Mouse (Mus musculus): ENCODE measurements around the gene Robo2. TPM values are rescaled to one million over a fixed set of nuclear protein-coding genes. Genes with fewer than 3 reads are reported as not detected.

The Robo2 gene
- polyA plus RNA-seq, 1 experiment from 2014 or later: 3.6 TPM

GRCm38 (mm10) chr16:73991212-73991611 lies 420.4 kb downstream of the Robo2 start:
- no peak overlapping the region for H3K4me2 ChIP-seq (ENCODE audit: low read depth, low read length)
- WGBS (ENCODE audit: insufficient replicate concordance): 61% methylated on average over 6 of the region's 6 CpGs
- no peak for ATAC-seq (ENCODE audit: low read depth)

GRCm38 (mm10) chr16:73969573-73969972 lies 442.1 kb downstream of the Robo2 start:
- no peaks in the 10 kb centered on the region for H3K9me3 ChIP-seq (replicated peaks; ENCODE audit: control insufficient read depth, low read length)
- H3K27me3 ChIP-seq (ENCODE audit: control insufficient read depth, insufficient read depth, low read depth, low read length): no peaks in the 10 kb centered on the region
- WGBS (ENCODE audit: insufficient replicate concordance): 72% methylated on average over 7 of the region's 7 CpGs
- no peak for ATAC-seq (ENCODE audit: low read depth)
- H3K9ac ChIP-seq (ENCODE audit: low read depth, low read length): no peak overlapping the region
- no peak overlapping the region for H3K4me3 ChIP-seq (ENCODE audit: low read depth, low read length)
- H3K4me1 ChIP-seq (ENCODE audit: control insufficient read depth, low read depth, low read length): no peaks in the 10 kb centered on the region
- no peak overlapping the region for H3K4me2 ChIP-seq (ENCODE audit: low read depth, low read length)
- no peak overlapping the region for H3K27ac ChIP-seq (ENCODE audit: low read length)
- no peaks in the 10 kb centered on the region for H3K36me3 ChIP-seq (ENCODE audit: control insufficient read depth, insufficient read depth)

More at GRCm38 (mm10) chr16:73991212-73991611, 420.4 kb downstream of the Robo2 start:
- H3K27ac ChIP-seq (ENCODE audit: low read length): no peak overlapping the region
- no peaks in the 10 kb centered on the region for H3K27me3 ChIP-seq (ENCODE audit: control insufficient read depth, insufficient read depth, low read depth, low read length)
- no peak overlapping the region for H3K4me3 ChIP-seq (ENCODE audit: low read depth, low read length)
- H3K9ac ChIP-seq (ENCODE audit: low read depth, low read length): no peak overlapping the region
- no peaks in the 10 kb centered on the region for H3K9me3 ChIP-seq (replicated peaks; ENCODE audit: control insufficient read depth, low read length)
- H3K4me1 ChIP-seq (ENCODE audit: control insufficient read depth, low read depth, low read length): no peaks in the 10 kb centered on the region
- H3K36me3 ChIP-seq (ENCODE audit: control insufficient read depth, insufficient read depth): no peaks in the 10 kb centered on the region

GRCm38 (mm10) chr16:73964366-73964926 lies 447.2 kb downstream of the Robo2 start:
- ATAC-seq (ENCODE audit: low read depth): no peak
- Histone ChIP-seq H3K27ac (ENCODE audit: low read length) (no peak overlapping the region), H3K36me3 (ENCODE audit: control insufficient read depth, insufficient read depth) (no peaks in the 10 kb centered on the region), H3K4me2 (ENCODE audit: low read depth, low read length) (no peak overlapping the region), H3K9ac (ENCODE audit: low read depth, low read length) (no peak overlapping the region), H3K9me3 (replicated peaks; ENCODE audit: control insufficient read depth, low read length) (no peaks in the 10 kb centered on the region), H3K27me3 (ENCODE audit: control insufficient read depth, insufficient read depth, low read depth, low read length) (no peaks in the 10 kb centered on the region), H3K4me3 (ENCODE audit: low read depth, low read length) (no peak overlapping the region), H3K4me1 (ENCODE audit: control insufficient read depth, low read depth, low read length) (no peaks in the 10 kb centered on the region)
- 69% methylated on average over 5 of the region's 5 CpGs for WGBS (ENCODE audit: insufficient replicate concordance)

- no peak overlapping the region for H3K27ac ChIP-seq (ENCODE audit: low read length)
- no peaks in the 10 kb centered on the region for H3K36me3 ChIP-seq (ENCODE audit: control insufficient read depth, insufficient read depth)
- no peaks in the 10 kb centered on the region for H3K27me3 ChIP-seq (ENCODE audit: control insufficient read depth, insufficient read depth, low read depth, low read length)
- no peak overlapping the region for H3K4me2 ChIP-seq (ENCODE audit: low read depth, low read length)
- H3K4me3 ChIP-seq (ENCODE audit: low read depth, low read length): no peak overlapping the region
- H3K9ac ChIP-seq (ENCODE audit: low read depth, low read length): no peak overlapping the region
- WGBS (ENCODE audit: insufficient replicate concordance): 67% methylated on average over 6 of the region's 6 CpGs
- H3K4me1 ChIP-seq (ENCODE audit: control insufficient read depth, low read depth, low read length): no peaks in the 10 kb centered on the region
- ATAC-seq (ENCODE audit: low read depth): no peak
- H3K9me3 ChIP-seq (replicated peaks; ENCODE audit: control insufficient read depth, low read length): no peaks in the 10 kb centered on the region
These were observed 452.1 kb downstream of the Robo2 start for GRCm38 (mm10) chr16:73959479-73959970.

GRCm38 (mm10) chr16:73958524-73958846 lies 453.1 kb downstream of the Robo2 start:
- Histone ChIP-seq H3K9me3 (replicated peaks; ENCODE audit: control insufficient read depth, low read length) (no peaks in the 10 kb centered on the region), H3K4me3 (ENCODE audit: low read depth, low read length) (no peak overlapping the region), H3K36me3 (ENCODE audit: control insufficient read depth, insufficient read depth) (no peaks in the 10 kb centered on the region), H3K27me3 (ENCODE audit: control insufficient read depth, insufficient read depth, low read depth, low read length) (no peaks in the 10 kb centered on the region), H3K4me1 (ENCODE audit: control insufficient read depth, low read depth, low read length) (no peaks in the 10 kb centered on the region), H3K9ac (ENCODE audit: low read depth, low read length) (no peak overlapping the region), H3K27ac (ENCODE audit: low read length) (no peak overlapping the region), H3K4me2 (ENCODE audit: low read depth, low read length) (no peak overlapping the region)
- no peak for ATAC-seq (ENCODE audit: low read depth)
- WGBS (ENCODE audit: insufficient replicate concordance): 51% methylated on average over 1 of the region's 1 CpGs

- no peaks in the 10 kb centered on the region for H3K27me3 ChIP-seq (ENCODE audit: control insufficient read depth, insufficient read depth, low read depth, low read length)
- H3K4me3 ChIP-seq (ENCODE audit: low read depth, low read length): no peak overlapping the region
- H3K4me2 ChIP-seq (ENCODE audit: low read depth, low read length): no peak overlapping the region
- no peaks in the 10 kb centered on the region for H3K9me3 ChIP-seq (replicated peaks; ENCODE audit: control insufficient read depth, low read length)
- WGBS (ENCODE audit: insufficient replicate concordance): 65% methylated on average over 3 of the region's 3 CpGs
- ATAC-seq (ENCODE audit: low read depth): no peak
- no peak overlapping the region for H3K27ac ChIP-seq (ENCODE audit: low read length)
- no peaks in the 10 kb centered on the region for H3K36me3 ChIP-seq (ENCODE audit: control insufficient read depth, insufficient read depth)
- no peak overlapping the region for H3K9ac ChIP-seq (ENCODE audit: low read depth, low read length)
- no peaks in the 10 kb centered on the region for H3K4me1 ChIP-seq (ENCODE audit: control insufficient read depth, low read depth, low read length)
These were observed 453.7 kb downstream of the Robo2 start for GRCm38 (mm10) chr16:73957675-73958523.

GRCm38 (mm10) chr16:73946171-73946570 lies 465.5 kb downstream of the Robo2 start:
- 79% methylated on average over 6 of the region's 6 CpGs for WGBS (ENCODE audit: insufficient replicate concordance)
- H3K9ac ChIP-seq (ENCODE audit: low read depth, low read length): no peak overlapping the region
- no peak overlapping the region for H3K4me2 ChIP-seq (ENCODE audit: low read depth, low read length)
- H3K27me3 ChIP-seq (ENCODE audit: control insufficient read depth, insufficient read depth, low read depth, low read length): no peaks in the 10 kb centered on the region
- no peaks in the 10 kb centered on the region for H3K4me1 ChIP-seq (ENCODE audit: control insufficient read depth, low read depth, low read length)
- no peaks in the 10 kb centered on the region for H3K36me3 ChIP-seq (ENCODE audit: control insufficient read depth, insufficient read depth)
- no peak for ATAC-seq (ENCODE audit: low read depth)
- no peak overlapping the region for H3K27ac ChIP-seq (ENCODE audit: low read length)
- H3K4me3 ChIP-seq (ENCODE audit: low read depth, low read length): no peak overlapping the region
- H3K9me3 ChIP-seq (replicated peaks; ENCODE audit: control insufficient read depth, low read length): no peaks in the 10 kb centered on the region

- Histone ChIP-seq H3K9ac (ENCODE audit: low read depth, low read length) (no peak overlapping the region), H3K4me3 (ENCODE audit: low read depth, low read length) (no peak overlapping the region), H3K4me1 (ENCODE audit: control insufficient read depth, low read depth, low read length) (no peaks in the 10 kb centered on the region), H3K9me3 (replicated peaks; ENCODE audit: control insufficient read depth, low read length) (no peaks in the 10 kb centered on the region), H3K27me3 (ENCODE audit: control insufficient read depth, insufficient read depth, low read depth, low read length) (no peaks in the 10 kb centered on the region), H3K27ac (ENCODE audit: low read length) (no peak overlapping the region), H3K36me3 (ENCODE audit: control insufficient read depth, insufficient read depth) (no peaks in the 10 kb centered on the region), H3K4me2 (ENCODE audit: low read depth, low read length) (no peak overlapping the region)
- no peak for ATAC-seq (ENCODE audit: low read depth)
- WGBS (ENCODE audit: insufficient replicate concordance): 40% methylated on average over 1 of the region's 1 CpGs
These were observed 471.4 kb downstream of the Robo2 start for GRCm38 (mm10) chr16:73940211-73940541.

- no peak overlapping the region for H3K4me3 ChIP-seq (ENCODE audit: low read depth, low read length)
- H3K27ac ChIP-seq (ENCODE audit: low read length): no peak overlapping the region
- no peak for ATAC-seq (ENCODE audit: low read depth)
- no peaks in the 10 kb centered on the region for H3K36me3 ChIP-seq (ENCODE audit: control insufficient read depth, insufficient read depth)
- no peaks in the 10 kb centered on the region for H3K9me3 ChIP-seq (replicated peaks; ENCODE audit: control insufficient read depth, low read length)
- no peaks in the 10 kb centered on the region for H3K27me3 ChIP-seq (ENCODE audit: control insufficient read depth, insufficient read depth, low read depth, low read length)
- WGBS (ENCODE audit: insufficient replicate concordance): 53% methylated on average over 5 of the region's 5 CpGs
- no peak overlapping the region for H3K4me2 ChIP-seq (ENCODE audit: low read depth, low read length)
- H3K9ac ChIP-seq (ENCODE audit: low read depth, low read length): no peak overlapping the region
- H3K4me1 ChIP-seq (ENCODE audit: control insufficient read depth, low read depth, low read length): no peaks in the 10 kb centered on the region
These were observed 472.0 kb downstream of the Robo2 start for GRCm38 (mm10) chr16:73939423-73940210.

All from liver, embryonic 16.5 days (tissue).